Mouse (Mus musculus): ENCODE measurements at regions not wholly inside any gene's neighbourhood (a gene's known extent, or its start where the extent isn't known, plus 50 kb on each side); places are given as distances from the start of the nearest gene placed in this dataset.

- ATAC-seq (replicated peaks; ENCODE audit: insufficient number of reproducible peaks, low FRiP score, low TSS enrichment, low read depth) = no peak
- Histone ChIP-seq H3K9me3 (replicated peaks; ENCODE audit: control insufficient read depth, low read length) (no peaks in the 10 kb centered on the region), H3K4me2 (ENCODE audit: low read depth, low read length) (no peak overlapping the region), H3K9ac (replicated peaks; ENCODE audit: low read length) (no peak overlapping the region), H3K27me3 (ENCODE audit: control insufficient read depth, insufficient read depth, low read length) (no peaks in the 10 kb centered on the region), H3K27ac (replicated peaks; ENCODE audit: low read depth, low read length) (no peak overlapping the region), H3K4me1 (ENCODE audit: control insufficient read depth, insufficient read depth, low read length) (no peaks in the 10 kb centered on the region), H3K36me3 (replicated peaks; ENCODE audit: control insufficient read depth, insufficient read depth, low read depth, low read length) (no peaks in the 10 kb centered on the region), H3K4me3 (ENCODE audit: low read depth, low read length) (no peak overlapping the region)
- no peak for DNase-seq (ENCODE audit: low spot score)
- 87% methylated on average over 11 of the region's 11 CpGs for WGBS
Observed at GRCm38 (mm10) chr8:103570864-103571425, 530.5 kb upstream of the Cdh5 start.

- no peaks in the 10 kb centered on the region for H3K27me3 ChIP-seq (ENCODE audit: control insufficient read depth, insufficient read depth, low read length)
- no peaks in the 10 kb centered on the region for H3K9me3 ChIP-seq (replicated peaks; ENCODE audit: control insufficient read depth, low read length)
- H3K27ac ChIP-seq (replicated peaks; ENCODE audit: low read depth, low read length) = no peak overlapping the region
- ATAC-seq (replicated peaks; ENCODE audit: insufficient number of reproducible peaks, low FRiP score, low TSS enrichment, low read depth) (no peak), DNase-seq (ENCODE audit: low spot score) (no peak)
- H3K9ac ChIP-seq (replicated peaks; ENCODE audit: low read length) = no peak overlapping the region
- H3K4me2 ChIP-seq (ENCODE audit: low read depth, low read length) = no peak overlapping the region
- no peak overlapping the region for H3K4me3 ChIP-seq (ENCODE audit: low read depth, low read length)
- WGBS = 93% methylated on average over 3 of the region's 3 CpGs
- H3K36me3 ChIP-seq (replicated peaks; ENCODE audit: control insufficient read depth, insufficient read depth, low read depth, low read length) = no peaks in the 10 kb centered on the region
- H3K4me1 ChIP-seq (ENCODE audit: control insufficient read depth, insufficient read depth, low read length) = no peaks in the 10 kb centered on the region
Observed at GRCm38 (mm10) chr8:103577147-103577546, 524.3 kb upstream of the Cdh5 start.

GRCm38 (mm10) chr8:103578006-103578405, 523.4 kb upstream of the Cdh5 start:
- no peak for DNase-seq (ENCODE audit: low spot score)
- ATAC-seq (replicated peaks; ENCODE audit: insufficient number of reproducible peaks, low FRiP score, low TSS enrichment, low read depth) = no peak
- no peaks in the 10 kb centered on the region for H3K9me3 ChIP-seq (replicated peaks; ENCODE audit: control insufficient read depth, low read length)
- no peak overlapping the region for H3K27ac ChIP-seq (replicated peaks; ENCODE audit: low read depth, low read length)
- no peak overlapping the region for H3K9ac ChIP-seq (replicated peaks; ENCODE audit: low read length)
- no peak overlapping the region for H3K4me2 ChIP-seq (ENCODE audit: low read depth, low read length)
- no peak overlapping the region for H3K4me3 ChIP-seq (ENCODE audit: low read depth, low read length)
- 91% methylated on average over 6 of the region's 6 CpGs for WGBS
- no peaks in the 10 kb centered on the region for H3K27me3 ChIP-seq (ENCODE audit: control insufficient read depth, insufficient read depth, low read length)
- no peaks in the 10 kb centered on the region for H3K4me1 ChIP-seq (ENCODE audit: control insufficient read depth, insufficient read depth, low read length)
- H3K36me3 ChIP-seq (replicated peaks; ENCODE audit: control insufficient read depth, insufficient read depth, low read depth, low read length) = no peaks in the 10 kb centered on the region

GRCm38 (mm10) chr8:103608291-103608690, 493.1 kb upstream of the Cdh5 start:
- Histone ChIP-seq H3K27me3 (ENCODE audit: control insufficient read depth, insufficient read depth, low read length) (no peaks in the 10 kb centered on the region), H3K9ac (replicated peaks; ENCODE audit: low read length) (no peak overlapping the region), H3K9me3 (replicated peaks; ENCODE audit: control insufficient read depth, low read length) (no peaks in the 10 kb centered on the region), H3K4me2 (ENCODE audit: low read depth, low read length) (no peak overlapping the region), H3K27ac (replicated peaks; ENCODE audit: low read depth, low read length) (no peak overlapping the region), H3K4me3 (ENCODE audit: low read depth, low read length) (no peak overlapping the region), H3K4me1 (ENCODE audit: control insufficient read depth, insufficient read depth, low read length) (no peaks in the 10 kb centered on the region), H3K36me3 (replicated peaks; ENCODE audit: control insufficient read depth, insufficient read depth, low read depth, low read length) (no peaks in the 10 kb centered on the region)
- 93% methylated on average over 6 of the region's 6 CpGs for WGBS
- DNase-seq (ENCODE audit: low spot score) (no peak), ATAC-seq (replicated peaks; ENCODE audit: insufficient number of reproducible peaks, low FRiP score, low TSS enrichment, low read depth) (no peak)

- Histone ChIP-seq H3K4me3 (ENCODE audit: low read depth, low read length) (no peak overlapping the region), H3K9ac (replicated peaks; ENCODE audit: low read length) (no peak overlapping the region), H3K36me3 (replicated peaks; ENCODE audit: control insufficient read depth, insufficient read depth, low read depth, low read length) (no peaks in the 10 kb centered on the region), H3K27ac (replicated peaks; ENCODE audit: low read depth, low read length) (no peak overlapping the region), H3K4me2 (ENCODE audit: low read depth, low read length) (no peak overlapping the region), H3K4me1 (ENCODE audit: control insufficient read depth, insufficient read depth, low read length) (no peaks in the 10 kb centered on the region), H3K9me3 (replicated peaks; ENCODE audit: control insufficient read depth, low read length) (no peaks in the 10 kb centered on the region), H3K27me3 (ENCODE audit: control insufficient read depth, insufficient read depth, low read length) (no peaks in the 10 kb centered on the region)
- peak; percentile 53 for DNase-seq (ENCODE audit: low spot score)
- ATAC-seq (replicated peaks; ENCODE audit: insufficient number of reproducible peaks, low FRiP score, low TSS enrichment, low read depth) = no peak
- 38% methylated on average over 3 of the region's 3 CpGs for WGBS
Observed at GRCm38 (mm10) chr8:103623781-103624434, 477.5 kb upstream of the Cdh5 start.

GRCm38 (mm10) chr8:103625166-103625890, 476.1 kb upstream of the Cdh5 start:
- no peak overlapping the region for H3K27ac ChIP-seq (replicated peaks; ENCODE audit: low read depth, low read length)
- no peaks in the 10 kb centered on the region for H3K4me1 ChIP-seq (ENCODE audit: control insufficient read depth, insufficient read depth, low read length)
- no peak overlapping the region for H3K4me3 ChIP-seq (ENCODE audit: low read depth, low read length)
- no peak overlapping the region for H3K9ac ChIP-seq (replicated peaks; ENCODE audit: low read length)
- no peaks in the 10 kb centered on the region for H3K27me3 ChIP-seq (ENCODE audit: control insufficient read depth, insufficient read depth, low read length)
- H3K9me3 ChIP-seq (replicated peaks; ENCODE audit: control insufficient read depth, low read length) = no peaks in the 10 kb centered on the region
- no peaks in the 10 kb centered on the region for H3K36me3 ChIP-seq (replicated peaks; ENCODE audit: control insufficient read depth, insufficient read depth, low read depth, low read length)
- no peak for DNase-seq (ENCODE audit: low spot score)
- no peak for ATAC-seq (replicated peaks; ENCODE audit: insufficient number of reproducible peaks, low FRiP score, low TSS enrichment, low read depth)
- H3K4me2 ChIP-seq (ENCODE audit: low read depth, low read length) = no peak overlapping the region
- 86% methylated on average over 7 of the region's 7 CpGs for WGBS

GRCm38 (mm10) chr8:103626446-103626845, 475.0 kb upstream of the Cdh5 start:
- Histone ChIP-seq H3K4me1 (ENCODE audit: control insufficient read depth, insufficient read depth, low read length) (no peaks in the 10 kb centered on the region), H3K4me3 (ENCODE audit: low read depth, low read length) (no peak overlapping the region), H3K27me3 (ENCODE audit: control insufficient read depth, insufficient read depth, low read length) (no peaks in the 10 kb centered on the region), H3K9me3 (replicated peaks; ENCODE audit: control insufficient read depth, low read length) (no peaks in the 10 kb centered on the region), H3K36me3 (replicated peaks; ENCODE audit: control insufficient read depth, insufficient read depth, low read depth, low read length) (no peaks in the 10 kb centered on the region), H3K9ac (replicated peaks; ENCODE audit: low read length) (no peak overlapping the region), H3K4me2 (ENCODE audit: low read depth, low read length) (no peak overlapping the region), H3K27ac (replicated peaks; ENCODE audit: low read depth, low read length) (no peak overlapping the region)
- WGBS = 83% methylated on average over 4 of the region's 4 CpGs
- DNase-seq (ENCODE audit: low spot score) (no peak), ATAC-seq (replicated peaks; ENCODE audit: insufficient number of reproducible peaks, low FRiP score, low TSS enrichment, low read depth) (no peak; the same call in 1 of the 2 replicates)

- Histone ChIP-seq H3K27ac (replicated peaks; ENCODE audit: low read depth, low read length) (no peak overlapping the region), H3K36me3 (replicated peaks; ENCODE audit: control insufficient read depth, insufficient read depth, low read depth, low read length) (no peaks in the 10 kb centered on the region), H3K4me2 (ENCODE audit: low read depth, low read length) (no peak overlapping the region), H3K4me1 (ENCODE audit: control insufficient read depth, insufficient read depth, low read length) (no peaks in the 10 kb centered on the region), H3K9me3 (replicated peaks; ENCODE audit: control insufficient read depth, low read length) (no peaks in the 10 kb centered on the region), H3K9ac (replicated peaks; ENCODE audit: low read length) (no peak overlapping the region), H3K4me3 (ENCODE audit: low read depth, low read length) (no peak overlapping the region), H3K27me3 (ENCODE audit: control insufficient read depth, insufficient read depth, low read length) (no peaks in the 10 kb centered on the region)
- 85% methylated on average over 6 of the region's 6 CpGs for WGBS
- no peak for ATAC-seq (replicated peaks; ENCODE audit: insufficient number of reproducible peaks, low FRiP score, low TSS enrichment, low read depth)
- no peak for DNase-seq (ENCODE audit: low spot score)
Observed at GRCm38 (mm10) chr8:103632543-103632942, 468.9 kb upstream of the Cdh5 start.

Measured in embryonic facial prominence, embryonic 11.5 days (tissue).